Mouse (Mus musculus) kidney, adult 11 months (tissue): ENCODE data around the gene Fam3b.

Source experiments
- DNase-seq: peaks from one replicate; pipeline ENCODE4 v3.0.0; 2022

The Fam3b gene

DNA sequence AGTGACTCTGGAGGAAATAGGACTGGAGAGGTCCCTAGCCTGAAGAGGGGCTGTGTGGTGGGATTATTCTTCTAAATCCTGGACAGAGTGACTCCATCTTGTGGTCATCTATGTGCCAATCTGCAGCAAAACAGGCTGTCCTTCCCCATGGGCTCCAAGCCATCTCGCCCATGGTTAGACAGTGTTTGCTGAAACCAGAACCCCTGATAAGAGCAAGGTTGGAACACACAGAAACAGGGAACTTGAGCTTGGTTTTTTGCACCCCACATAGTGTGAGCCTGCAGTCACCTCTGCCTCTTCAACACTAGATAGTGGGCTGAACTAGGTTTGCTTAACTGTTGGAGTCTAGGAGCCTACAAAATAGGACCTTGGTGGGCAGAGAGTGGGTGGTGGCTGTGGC is 38.1 kb downstream of the Fam3b start:
- DNase-seq, result no peak

DNA sequence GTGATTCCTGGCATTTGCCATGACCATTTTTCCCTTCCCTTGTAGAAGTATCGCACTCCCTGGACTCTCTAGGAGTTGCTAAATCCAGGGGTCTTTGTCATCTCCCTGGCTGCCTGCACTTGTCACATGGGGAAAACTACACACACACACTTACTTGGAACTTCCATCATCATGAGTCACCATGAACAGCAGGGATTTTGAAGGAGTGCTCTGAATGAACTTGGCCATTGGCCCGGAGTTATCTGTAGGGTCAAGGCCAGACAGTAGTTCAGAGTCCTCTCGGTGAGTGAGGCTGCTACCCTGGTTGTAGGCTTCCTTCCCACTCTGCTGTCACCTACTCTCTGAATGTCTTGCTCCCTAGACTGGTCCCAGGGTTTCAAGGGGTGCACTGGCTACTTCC is 39.0 kb downstream of the Fam3b start:
- no peak for DNase-seq

DNA sequence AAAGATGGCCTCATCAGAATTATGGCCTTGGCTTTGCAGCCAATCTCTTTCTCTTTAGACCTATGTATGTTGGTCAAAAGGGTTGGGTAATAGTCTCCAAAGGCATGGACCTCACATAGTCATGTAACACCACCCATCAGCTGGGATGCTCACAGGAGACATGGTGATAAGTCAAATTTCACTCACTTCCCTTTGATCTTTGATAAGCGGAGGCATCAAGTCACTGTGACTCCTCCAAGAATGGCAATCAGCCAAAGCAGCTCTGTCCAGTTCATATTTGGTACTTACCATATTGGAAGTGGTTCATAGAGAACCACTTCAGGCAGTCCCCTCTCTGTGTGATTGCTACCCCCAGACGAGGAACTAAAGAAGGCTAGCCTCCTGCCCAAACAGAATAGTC is 39.9 kb downstream of the Fam3b start:
- DNase-seq, result no peak

GRCm38 (mm10) chr16:97467993-97468791 is 46.4 kb downstream of the Fam3b start:
- DNase-seq, result no peak

- no peak for DNase-seq
These were observed 47.1 kb downstream of the Fam3b start for GRCm38 (mm10) chr16:97467472-97467871.

DNA sequence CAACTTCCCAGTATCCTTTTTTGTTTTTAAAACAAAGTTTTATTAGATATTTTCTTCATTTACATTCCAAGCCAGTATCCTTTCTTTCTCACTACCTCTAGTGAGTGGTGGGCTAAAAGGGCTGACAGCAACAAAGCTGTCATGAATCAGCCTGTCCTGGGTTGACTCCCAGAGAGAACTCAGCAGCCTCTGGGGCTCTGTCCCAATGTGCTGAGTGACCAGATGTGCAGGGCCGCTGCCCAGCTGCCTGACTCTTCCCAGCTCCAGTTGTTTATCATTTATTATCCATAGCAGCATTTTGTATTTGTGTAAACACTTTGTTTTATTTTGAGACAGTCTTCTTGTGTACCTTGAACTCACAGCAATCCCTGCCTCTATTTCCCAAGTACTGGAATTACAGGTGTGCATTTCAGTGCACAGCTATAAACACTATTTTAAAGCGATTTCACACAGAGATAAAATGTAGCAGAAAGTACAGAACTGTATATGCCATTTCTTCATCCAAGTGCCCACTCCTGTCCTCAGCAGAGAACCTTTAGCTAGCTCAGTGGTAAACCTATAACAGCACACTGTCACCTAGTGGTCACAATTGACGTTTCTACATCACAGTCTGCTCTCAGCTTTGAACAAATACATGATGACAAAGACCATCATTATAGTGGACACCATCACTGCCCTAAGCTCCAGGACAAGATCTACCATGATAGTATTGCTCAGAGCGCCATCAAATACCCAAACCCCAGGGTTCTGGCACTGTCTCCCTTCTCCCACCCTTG is 48.2 kb downstream of the Fam3b start:
- no peak for DNase-seq

- DNase-seq, result no peak
These were observed 52.0 kb downstream of the Fam3b start, which contains the start of gene Mx1 for GRCm38 (mm10) chr16:97462481-97463181. Gene Mx1, minus strand, starts transcription at chr16:97462907.

DNA sequence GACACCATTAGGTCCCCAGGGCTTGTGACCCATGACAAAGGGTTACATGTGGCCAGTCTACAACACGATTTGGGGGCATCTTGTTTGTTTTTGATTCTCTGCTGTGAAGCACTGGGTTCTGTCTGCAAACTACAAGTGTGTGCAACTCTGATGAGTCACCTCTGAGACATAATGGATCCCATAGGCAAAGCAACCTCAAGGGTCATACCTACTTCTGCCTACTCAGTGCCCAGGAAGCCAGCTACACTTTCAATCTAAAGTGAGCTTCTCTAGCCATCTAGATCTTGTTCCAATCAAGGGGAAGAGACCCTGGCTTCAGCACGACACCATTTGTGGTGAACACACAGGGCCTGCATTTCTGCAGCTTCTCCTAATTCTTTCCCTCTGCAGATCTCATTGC is 53.3 kb downstream of the Fam3b start:
- no peak for DNase-seq

GRCm38 (mm10) chr16:97459831-97460230 is 54.8 kb downstream of the Fam3b start:
- no peak for DNase-seq

- no peak for DNase-seq
These were observed 67.2 kb downstream of the Fam3b start for GRCm38 (mm10) chr16:97447386-97447785.

DNA sequence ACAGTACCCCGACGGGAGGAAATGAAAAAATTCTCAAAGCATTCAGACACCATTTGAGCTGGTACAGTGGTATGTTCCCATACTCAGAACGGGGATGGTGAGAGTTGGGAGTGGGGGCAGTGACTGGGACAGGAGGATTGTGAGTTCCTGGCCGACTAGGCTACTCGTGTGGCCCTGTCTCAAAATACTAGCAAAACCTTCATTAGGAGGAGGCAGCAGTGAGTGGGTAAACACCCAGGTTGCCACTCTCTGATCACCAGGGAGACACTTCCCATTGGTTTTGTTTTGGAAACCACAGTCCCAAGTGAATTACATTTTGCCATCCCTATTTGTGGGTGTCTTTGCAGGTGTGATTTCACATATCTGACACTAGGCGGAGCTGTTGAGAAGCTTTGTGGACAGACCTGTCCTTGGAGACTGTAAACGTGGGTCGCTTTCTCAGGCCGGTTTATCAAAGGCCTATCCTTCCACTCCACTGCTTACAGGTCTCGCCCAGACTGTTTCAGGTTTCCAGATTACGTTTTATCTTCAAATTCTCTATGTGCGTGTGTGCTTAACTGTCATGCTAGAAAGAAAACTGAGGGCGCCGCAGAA is 70.8 kb downstream of the Fam3b start:
- DNase-seq, result peak; percentile 39

DNA sequence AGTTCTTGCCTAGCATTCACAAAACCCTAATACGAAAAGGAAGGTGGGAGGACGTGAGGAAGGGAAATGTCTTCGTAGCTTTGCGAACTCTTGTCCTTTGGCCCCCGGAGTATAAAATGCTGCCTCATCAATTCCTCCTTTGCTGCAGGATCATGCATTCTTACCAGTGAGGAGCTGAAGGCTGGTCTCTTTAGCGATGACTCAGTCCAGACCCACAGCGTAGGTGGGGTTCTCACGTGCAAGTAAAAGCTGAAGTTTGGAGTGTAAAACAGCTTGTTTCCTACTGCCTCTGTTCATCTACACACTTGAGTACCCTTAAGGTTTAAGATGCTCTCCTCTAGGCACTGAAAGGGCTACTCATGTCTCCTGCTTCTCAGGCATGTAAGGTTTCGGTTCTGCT is 72.6 kb downstream of the Fam3b start:
- DNase-seq, result no peak

GRCm38 (mm10) chr16:97438191-97438590 is 76.4 kb downstream of the Fam3b start:
- DNase-seq, result no peak

- no peak for DNase-seq
These were observed 77.1 kb downstream of the Fam3b start for GRCm38 (mm10) chr16:97437448-97438056.

- no peak for DNase-seq
These were observed 80.4 kb downstream of the Fam3b start for GRCm38 (mm10) chr16:97434206-97434605.

DNA sequence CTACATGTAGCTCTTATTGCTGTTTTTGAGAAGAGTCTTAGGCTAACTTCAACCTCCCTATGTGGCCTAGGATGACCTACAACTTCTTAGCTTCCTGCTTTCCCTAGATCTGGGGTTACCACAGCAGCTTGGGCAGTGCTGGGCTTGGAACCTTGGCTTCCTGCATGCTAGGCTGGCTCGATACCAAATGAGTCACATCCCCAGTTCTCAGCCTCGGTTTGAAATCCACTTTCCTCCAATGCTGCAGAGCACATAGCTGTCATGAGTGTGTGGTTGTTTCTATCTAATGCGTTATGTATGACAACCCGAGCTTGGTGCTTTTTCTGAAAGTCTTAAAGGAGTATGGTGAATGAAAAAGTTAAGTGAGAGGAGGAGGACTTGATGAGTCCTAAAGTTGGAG is 83.3 kb downstream of the Fam3b start:
- DNase-seq, result peak; percentile 4

DNA sequence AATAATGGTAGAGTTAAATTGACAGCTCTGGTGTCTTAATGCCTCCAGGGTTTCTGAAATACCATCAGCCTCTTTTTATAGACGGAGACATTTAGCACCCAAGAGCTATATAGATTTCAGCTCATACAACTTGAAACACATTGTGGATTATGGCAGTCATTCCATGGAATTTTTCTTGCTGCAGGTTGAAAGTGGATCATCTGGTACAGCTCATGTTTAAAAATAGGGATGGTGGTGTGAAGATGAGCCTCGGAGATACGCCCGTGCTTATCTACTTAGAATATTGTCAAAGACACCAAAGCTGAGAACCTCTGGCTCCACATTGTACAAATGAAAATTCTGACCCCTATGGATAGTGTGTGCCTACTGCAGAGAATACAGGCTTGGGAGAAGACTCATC is 84.5 kb downstream of the Fam3b start:
- no peak for DNase-seq

GRCm38 (mm10) chr16:97428026-97428425 is 86.6 kb downstream of the Fam3b start:
- DNase-seq, result no peak

DNA sequence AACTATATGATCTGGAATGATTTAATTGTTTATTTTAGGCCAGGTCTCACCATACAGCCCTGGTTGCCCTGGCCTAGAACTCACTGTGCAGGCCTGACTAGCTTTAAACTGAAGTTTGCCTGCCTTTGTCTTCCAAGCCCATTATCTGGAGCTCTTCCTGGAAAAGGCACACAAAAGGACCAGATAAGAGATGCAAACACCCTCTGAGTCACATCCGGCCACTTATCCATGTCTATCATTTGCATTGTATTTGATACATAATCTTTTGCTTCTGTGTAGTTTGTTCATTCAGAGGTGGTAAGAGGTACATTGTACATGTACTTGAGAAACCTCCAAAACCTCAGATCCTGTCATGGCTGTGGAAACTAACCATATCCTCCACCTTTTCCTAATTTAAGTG is 91.0 kb downstream of the Fam3b start:
- no peak for DNase-seq

- no peak for DNase-seq
These were observed 92.9 kb downstream of the Fam3b start for GRCm38 (mm10) chr16:97421671-97422070.
